8 mouse cellular contexts compared by ENCODE assay signal in the genomic region with DNA sequence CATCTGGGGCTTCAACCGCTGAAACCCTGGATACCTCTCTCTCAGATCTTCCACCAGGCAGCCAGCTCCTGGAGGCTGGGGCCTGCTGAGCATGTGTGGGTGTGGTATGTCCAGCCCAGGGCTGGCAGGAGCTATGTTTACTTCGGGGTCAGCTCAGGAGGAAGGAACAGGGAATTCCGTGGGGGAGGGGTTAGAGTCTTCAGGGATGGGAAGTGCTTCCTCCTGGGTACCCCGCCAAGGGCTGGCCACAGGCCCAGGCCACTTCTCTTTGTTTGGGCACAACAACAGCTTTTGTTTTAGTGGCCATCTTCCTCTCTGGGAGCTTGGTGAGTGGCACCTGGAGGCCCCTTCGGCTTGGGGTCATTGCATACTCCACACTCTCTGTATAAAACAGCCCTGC. TPM values are rescaled to one million over a fixed set of nuclear protein-coding genes. Genes with fewer than 3 reads are reported as not detected.
DNase-seq lines count a peak whose midpoint lies in the region; ATAC-seq lines count a peak whose summit lies in the region.

No protein-coding gene starts in this region.

- no peaks in the 10 kb centered on the region for H3K27me3 ChIP-seq in forebrain, embryonic 13.5 days
- H3K27me3 ChIP-seq in forebrain, embryonic 14.5 days (replicated peaks; ENCODE audit: control insufficient read depth, insufficient read depth, low read length): no peaks in the 10 kb centered on the region
- H3K27me3 ChIP-seq in liver, embryonic 11.5 days (replicated peaks; ENCODE audit: control insufficient read depth, insufficient read depth, low read length): no peaks in the 10 kb centered on the region

- peaks cover 57% of the 10 kb centered on the region for H3K4me1 ChIP-seq in forebrain, embryonic 13.5 days
- peaks cover 33% of the 10 kb centered on the region for H3K4me1 ChIP-seq in forebrain, embryonic 14.5 days (ENCODE audit: control insufficient read depth, insufficient read depth, low read length)
- peaks cover 84% of the 10 kb centered on the region for H3K4me1 ChIP-seq in liver, embryonic 11.5 days (replicated peaks; ENCODE audit: control insufficient read depth, insufficient read depth, low read length)

- ATAC-seq in forebrain, embryonic 13.5 days: no peak
- ATAC-seq in forebrain, embryonic 14.5 days: no peak
- ATAC-seq in liver, embryonic 11.5 days (replicated peaks; ENCODE audit: low FRiP score): no peak

- H3K9ac ChIP-seq in forebrain, embryonic 13.5 days: no peak overlapping the region
- H3K9ac ChIP-seq in forebrain, embryonic 14.5 days (ENCODE audit: low read length): no peak overlapping the region
- 0 out of 2 replicates have a peak overlapping the region, but pooled peaks have one; percentile 15 for H3K9ac ChIP-seq in liver, embryonic 11.5 days (ENCODE audit: low read depth, low read length)

- intact Hi-C loops in heart, postnatal 14 days (cut with DNase I): no loop called here

- WGBS in forebrain, embryonic 13.5 days: 32% methylated on average over 5 of the region's 5 CpGs
- WGBS in forebrain, embryonic 14.5 days: 32% methylated on average over 5 of the region's 5 CpGs
- WGBS in liver, embryonic 11.5 days: 29% methylated on average over 5 of the region's 5 CpGs

- H3K4me2 ChIP-seq in forebrain, embryonic 13.5 days: no peak overlapping the region
- no peak overlapping the region for H3K4me2 ChIP-seq in forebrain, embryonic 14.5 days (ENCODE audit: low read length)
- H3K4me2 ChIP-seq in liver, embryonic 11.5 days: no peak overlapping the region

- DNase-seq in forebrain, embryonic 14.5 days (ENCODE audit: low spot score): no peak
- DNase-seq in cerebellum, postnatal 25 days: peak; percentile 67 to 77
- DNase-seq in heart, postnatal 14 days: peak; percentile 76 to 85
- DNase-seq in liver, embryonic 11.5 days (ENCODE audit: low spot score): no peak
- peak; percentile 84 for DNase-seq in yolk sac, embryonic 10.5 days (ENCODE audit: low spot score)
- DNase-seq in layer of hippocampus, adult 9-10 months (ENCODE audit: low spot score): no peak
- no peak for DNase-seq in spleen, adult 12 weeks (ENCODE audit: low spot score)

- H3K27ac ChIP-seq in forebrain, embryonic 13.5 days: 0 out of 2 replicates have a peak overlapping the region, but pooled peaks have one; percentile 1
- no peak overlapping the region for H3K27ac ChIP-seq in forebrain, embryonic 14.5 days (ENCODE audit: low read depth, low read length)
- peak overlapping the region; percentile 58 for H3K27ac ChIP-seq in liver, embryonic 11.5 days (ENCODE audit: low read depth, low read length)

- H3K4me3 ChIP-seq in forebrain, embryonic 13.5 days: no peak overlapping the region
- H3K4me3 ChIP-seq in forebrain, embryonic 14.5 days (ENCODE audit: low read depth, low read length): no peak overlapping the region
- H3K4me3 ChIP-seq in liver, embryonic 11.5 days (ENCODE audit: low read depth, low read length): no peak overlapping the region

- H3K9me3 ChIP-seq in forebrain, embryonic 13.5 days (replicated peaks): no peaks in the 10 kb centered on the region
- no peaks in the 10 kb centered on the region for H3K9me3 ChIP-seq in forebrain, embryonic 14.5 days (replicated peaks; ENCODE audit: control insufficient read depth, low read length)
- H3K9me3 ChIP-seq in liver, embryonic 11.5 days (ENCODE audit: control insufficient read depth, low read length): no peaks in the 10 kb centered on the region

- no peaks in the 10 kb centered on the region for H3K36me3 ChIP-seq in forebrain, embryonic 13.5 days (ENCODE audit: poor library complexity, severe bottlenecking)
- H3K36me3 ChIP-seq in forebrain, embryonic 14.5 days (ENCODE audit: control insufficient read depth, insufficient read depth, low read length): no peaks in the 10 kb centered on the region
- no peaks in the 10 kb centered on the region for H3K36me3 ChIP-seq in liver, embryonic 11.5 days (ENCODE audit: control insufficient read depth, insufficient read depth, low read length)

RNA-seq across cellular contexts. Expression of gene Gm9821, which starts 8.3 kb away (rescaled TPM):
- 0.18 and 0.41 TPM in 2 replicates for polyA plus RNA-seq in forebrain, embryonic 13.5 days (2015; fragmentation: Nextera tagmentation; extraction: Ambion mirVana)
- 0.20 and 0.30 TPM in 2 replicates for polyA plus RNA-seq in forebrain, embryonic 14.5 days (2014; fragmentation: Nextera tagmentation; extraction: Ambion mirVana)
- total RNA-seq in heart, postnatal 14 days (2021): not detected
- polyA plus RNA-seq in liver, embryonic 11.5 days (2014; fragmentation: Nextera tagmentation; extraction: Ambion mirVana): 3.7 and 4.8 TPM in 2 replicates

RNA-seq across cellular contexts. Expression of gene Mdk, which starts 21.7 kb away (rescaled TPM):
- 609 and 621 TPM in 2 replicates for polyA plus RNA-seq in forebrain, embryonic 13.5 days (2015; fragmentation: Nextera tagmentation; extraction: Ambion mirVana)
- polyA plus RNA-seq in forebrain, embryonic 14.5 days (2014; fragmentation: Nextera tagmentation; extraction: Ambion mirVana): 349 and 462 TPM in 2 replicates
- total RNA-seq in heart, postnatal 14 days (2021): 10 to 100 TPM; 15.7 to 16.8 TPM
- 461 and 501 TPM in 2 replicates for polyA plus RNA-seq in liver, embryonic 11.5 days (2014; fragmentation: Nextera tagmentation; extraction: Ambion mirVana)

RNA-seq across cellular contexts. Expression of gene Dgkz, which starts 21.8 kb away (rescaled TPM):
- polyA plus RNA-seq in forebrain, embryonic 13.5 days (2015; fragmentation: Nextera tagmentation; extraction: Ambion mirVana): 18.5 and 23.1 TPM in 2 replicates
- polyA plus RNA-seq in forebrain, embryonic 14.5 days (2014; fragmentation: Nextera tagmentation; extraction: Ambion mirVana): 26.7 and 29.1 TPM in 2 replicates
- 10 to 100 TPM; 62.3 to 63.1 TPM for total RNA-seq in heart, postnatal 14 days (2021)
- polyA plus RNA-seq in liver, embryonic 11.5 days (2014; fragmentation: Nextera tagmentation; extraction: Ambion mirVana): 81.4 and 85.9 TPM in 2 replicates

RNA-seq across cellular contexts. Expression of gene Chrm4, which starts 26.8 kb away (rescaled TPM):
- polyA plus RNA-seq in forebrain, embryonic 13.5 days (2015; fragmentation: Nextera tagmentation; extraction: Ambion mirVana): 0.83 and 0.88 TPM in 2 replicates
- polyA plus RNA-seq in forebrain, embryonic 14.5 days (2014; fragmentation: Nextera tagmentation; extraction: Ambion mirVana): 0.83 and 1.2 TPM in 2 replicates
- not detected for total RNA-seq in heart, postnatal 14 days (2021)
- polyA plus RNA-seq in liver, embryonic 11.5 days (2014; fragmentation: Nextera tagmentation; extraction: Ambion mirVana): 0.34 and 0.36 TPM in 2 replicates

Comparison
In these comparisons a context has a peak if more than half of its experiments do, and no peak if none do; other contexts are left out.
1. DNase-seq: peak in cerebellum, postnatal 25 days (2 of 2), heart, postnatal 14 days (2 of 2) and yolk sac, embryonic 10.5 days (single experiment); none in forebrain, embryonic 14.5 days (single experiment), liver, embryonic 11.5 days (single experiment), layer of hippocampus, adult 9-10 months (single experiment) and spleen, adult 12 weeks (single experiment).